Mouse (Mus musculus): ENCODE data around the gene Serpinh1. TPM values are rescaled to one million over a fixed set of nuclear protein-coding genes. Genes with fewer than 3 reads are reported as not detected.

Serpinh1 gene
- polyA plus RNA-seq, 1 experiment from 2014 or later = 1,327 TPM

GRCm38 (mm10) chr7:99306640-99307039 is 46.4 kb downstream of the Serpinh1 start:
- Histone ChIP-seq H3K4me3 (replicated peaks; ENCODE audit: low read length) (no peak overlapping the region), H3K9me3 (replicated peaks; ENCODE audit: control insufficient read depth, low read length) (no peaks in the 10 kb centered on the region), H3K36me3 (ENCODE audit: control insufficient read depth, insufficient read depth, low read length) (no peaks in the 10 kb centered on the region), H3K27me3 (ENCODE audit: control insufficient read depth, insufficient read depth, low read length) (no peaks in the 10 kb centered on the region), H3K9ac (ENCODE audit: low read length) (no peak overlapping the region), H3K4me1 (ENCODE audit: control insufficient read depth, insufficient read depth, low read length) (peaks cover 13% of the 10 kb centered on the region; the same call in 1 of the 2 replicates), H3K4me2 (ENCODE audit: low read depth, low read length) (no peak overlapping the region), H3K27ac (ENCODE audit: low read length) (no peak overlapping the region)
- WGBS = 58% methylated on average over 3 of the region's 3 CpGs
- no peak for ATAC-seq (ENCODE audit: insufficient read depth, low FRiP score)

GRCm38 (mm10) chr7:99305688-99306087 is 47.4 kb downstream of the Serpinh1 start:
- 56% methylated on average over 4 of the region's 4 CpGs for WGBS
- H3K4me3 ChIP-seq (replicated peaks; ENCODE audit: low read length) = no peak overlapping the region
- H3K27me3 ChIP-seq (ENCODE audit: control insufficient read depth, insufficient read depth, low read length) = no peaks in the 10 kb centered on the region
- no peak overlapping the region for H3K9ac ChIP-seq (ENCODE audit: low read length)
- H3K36me3 ChIP-seq (ENCODE audit: control insufficient read depth, insufficient read depth, low read length) = no peaks in the 10 kb centered on the region
- no peak overlapping the region for H3K4me2 ChIP-seq (ENCODE audit: low read depth, low read length)
- no peaks in the 10 kb centered on the region for H3K9me3 ChIP-seq (replicated peaks; ENCODE audit: control insufficient read depth, low read length)
- peaks cover 13% of the 10 kb centered on the region; the same call in 1 of the 2 replicates for H3K4me1 ChIP-seq (ENCODE audit: control insufficient read depth, insufficient read depth, low read length)
- ATAC-seq (ENCODE audit: insufficient read depth, low FRiP score) = peak; percentile 25; the same call in 1 of the 2 replicates
- H3K27ac ChIP-seq (ENCODE audit: low read length) = no peak overlapping the region

- peak; percentile 82 for ATAC-seq (ENCODE audit: insufficient read depth, low FRiP score)
- Histone ChIP-seq H3K4me2 (ENCODE audit: low read depth, low read length) (no peak overlapping the region), H3K27ac (ENCODE audit: low read length) (no peak overlapping the region), H3K9me3 (replicated peaks; ENCODE audit: control insufficient read depth, low read length) (no peaks in the 10 kb centered on the region), H3K9ac (ENCODE audit: low read length) (no peak overlapping the region), H3K36me3 (ENCODE audit: control insufficient read depth, insufficient read depth, low read length) (no peaks in the 10 kb centered on the region), H3K27me3 (ENCODE audit: control insufficient read depth, insufficient read depth, low read length) (no peaks in the 10 kb centered on the region), H3K4me3 (replicated peaks; ENCODE audit: low read length) (no peak overlapping the region), H3K4me1 (ENCODE audit: control insufficient read depth, insufficient read depth, low read length) (peaks cover 13% of the 10 kb centered on the region; the same call in 1 of the 2 replicates)
- 50% methylated on average over 5 of the region's 5 CpGs for WGBS
These were observed 48.1 kb downstream of the Serpinh1 start for GRCm38 (mm10) chr7:99304949-99305372.

- no peak for ATAC-seq (ENCODE audit: insufficient read depth, low FRiP score)
- no peak overlapping the region for H3K27ac ChIP-seq (ENCODE audit: low read length)
- WGBS = 72% methylated on average over 6 of the region's 6 CpGs
- H3K4me1 ChIP-seq (ENCODE audit: control insufficient read depth, insufficient read depth, low read length) = peaks cover 13% of the 10 kb centered on the region; the same call in 1 of the 2 replicates
- no peak overlapping the region for H3K4me2 ChIP-seq (ENCODE audit: low read depth, low read length)
- H3K27me3 ChIP-seq (ENCODE audit: control insufficient read depth, insufficient read depth, low read length) = no peaks in the 10 kb centered on the region
- no peaks in the 10 kb centered on the region for H3K9me3 ChIP-seq (replicated peaks; ENCODE audit: control insufficient read depth, low read length)
- no peak overlapping the region for H3K9ac ChIP-seq (ENCODE audit: low read length)
- no peaks in the 10 kb centered on the region for H3K36me3 ChIP-seq (ENCODE audit: control insufficient read depth, insufficient read depth, low read length)
- H3K4me3 ChIP-seq (replicated peaks; ENCODE audit: low read length) = no peak overlapping the region
These were observed 49.0 kb downstream of the Serpinh1 start for GRCm38 (mm10) chr7:99304029-99304428.

GRCm38 (mm10) chr7:99300650-99301175 is 52.3 kb downstream of the Serpinh1 start:
- Histone ChIP-seq H3K27ac (ENCODE audit: low read length) (no peak overlapping the region), H3K36me3 (ENCODE audit: control insufficient read depth, insufficient read depth, low read length) (no peaks in the 10 kb centered on the region), H3K4me3 (replicated peaks; ENCODE audit: low read length) (no peak overlapping the region), H3K4me2 (ENCODE audit: low read depth, low read length) (no peak overlapping the region), H3K27me3 (ENCODE audit: control insufficient read depth, insufficient read depth, low read length) (no peaks in the 10 kb centered on the region), H3K4me1 (ENCODE audit: control insufficient read depth, insufficient read depth, low read length) (peaks cover 6% of the 10 kb centered on the region; the same call in 1 of the 2 replicates), H3K9ac (ENCODE audit: low read length) (no peak overlapping the region), H3K9me3 (replicated peaks; ENCODE audit: control insufficient read depth, low read length) (no peaks in the 10 kb centered on the region)
- 23% methylated on average over 3 of the region's 3 CpGs for WGBS
- no peak for ATAC-seq (ENCODE audit: insufficient read depth, low FRiP score)

Other genes with a start within 250 kb of the Serpinh1 start
- 14.4 and 14.8 TPM in 2 replicates for gene Uvrag, start 212.1 kb downstream of the Serpinh1 start, polyA plus RNA-seq (2015; fragmentation: Nextera tagmentation; extraction: Ambion mirVana)
- 103 and 124 TPM in 2 replicates for gene Dgat2, start 170.5 kb downstream of the Serpinh1 start, polyA plus RNA-seq (2015; fragmentation: Nextera tagmentation; extraction: Ambion mirVana)
- gene Mogat2, start 114.6 kb downstream of the Serpinh1 start, polyA plus RNA-seq (2015; fragmentation: Nextera tagmentation; extraction: Ambion mirVana) = 31.3 and 33.7 TPM in 2 replicates
- gene Map6, start 85.8 kb downstream of the Serpinh1 start, polyA plus RNA-seq (2015; fragmentation: Nextera tagmentation; extraction: Ambion mirVana) = 5.0 and 5.4 TPM in 2 replicates
- 17.1 and 19.6 TPM in 2 replicates for gene Gdpd5, start 28.2 kb upstream of the Serpinh1 start, polyA plus RNA-seq (2015; fragmentation: Nextera tagmentation; extraction: Ambion mirVana)
- 0.14 and 0.34 TPM in 2 replicates for gene Klhl35, start 112.8 kb upstream of the Serpinh1 start, polyA plus RNA-seq (2015; fragmentation: Nextera tagmentation; extraction: Ambion mirVana)
- gene Rps3, start 130.5 kb upstream of the Serpinh1 start, polyA plus RNA-seq (2015; fragmentation: Nextera tagmentation; extraction: Ambion mirVana) = 699 and 743 TPM in 2 replicates
- 12.6 and 13.6 TPM in 2 replicates for gene Arrb1, start 182.2 kb upstream of the Serpinh1 start, polyA plus RNA-seq (2015; fragmentation: Nextera tagmentation; extraction: Ambion mirVana)

Measured in stomach, embryonic 16.5 days (tissue).